Mouse (Mus musculus) frontal cortex, postnatal 36 days (tissue): ENCODE results near the gene Cd59b.

ENCODE experiments used
- DNase-seq, 2 experiments: peaks; one replicate each; pipeline ENCODE4 v3.0.0; 2022; ENCODE audit warnings: low spot score in 2 of 2

Gene Cd59b

GRCm38 (mm10) chr2:104069704-104070185, at the start of gene Cd59b:
TSS of gene Cd59b (plus strand) at chr2:104069849.
- DNase-seq = no peak

DNA sequence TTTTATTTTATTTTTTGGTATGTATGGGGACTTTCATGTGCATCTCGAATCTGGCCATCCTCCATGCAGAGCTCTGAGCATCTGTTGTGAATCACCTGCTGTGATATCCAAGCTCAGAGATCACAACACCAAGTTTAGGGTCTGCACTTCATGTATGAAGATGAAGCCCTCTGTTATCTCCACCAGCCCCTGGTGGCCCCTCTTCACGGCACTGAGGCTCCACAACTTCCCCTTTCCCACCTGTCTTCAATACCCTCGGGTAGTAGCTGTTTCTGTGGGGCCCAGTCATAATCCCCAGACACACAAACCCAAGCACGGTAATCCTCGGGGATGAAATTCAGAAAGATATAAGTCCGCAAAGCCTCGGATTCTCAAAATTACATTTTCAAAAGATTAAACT, 46.6 kb upstream of the Cd59b start:
- DNase-seq = no peak

GRCm38 (mm10) chr2:104024656-104025055, 45.0 kb upstream of the Cd59b start:
- DNase-seq = no peak

- DNase-seq = peak; percentile 78 to 83
Observed at GRCm38 (mm10) chr2:104027458-104028138, 42.1 kb upstream of the Cd59b start, which contains the start of gene Fbxo3. TSS of gene Fbxo3 (plus strand) at chr2:104027721.

DNA sequence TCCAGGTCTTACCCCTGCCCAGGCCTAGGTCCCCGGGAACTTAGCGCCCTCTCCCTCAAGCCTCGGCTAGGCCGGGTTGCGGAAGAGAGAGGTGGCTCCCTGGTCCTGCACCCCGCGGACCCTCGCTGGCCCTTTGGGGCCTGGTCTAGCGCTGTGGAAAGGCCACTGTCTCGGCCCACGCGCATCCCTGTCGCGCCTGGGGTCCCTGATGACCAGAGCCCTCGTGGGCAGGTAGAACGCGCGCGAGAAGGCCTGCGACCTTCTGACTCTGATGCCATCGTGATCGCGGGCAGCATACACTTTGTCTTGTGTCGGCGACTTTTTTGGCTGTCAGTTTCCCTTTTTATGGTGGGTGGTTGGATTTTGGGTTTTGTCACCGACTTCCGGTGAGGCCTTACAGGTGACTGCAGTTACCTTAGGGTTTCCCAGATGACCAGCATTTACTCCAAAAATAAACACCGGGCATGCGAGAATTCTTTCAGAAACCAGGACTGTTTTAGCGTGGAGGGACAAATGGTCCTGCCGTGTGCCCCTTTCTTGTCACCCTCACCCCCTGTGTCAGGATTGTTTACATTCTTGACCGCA, 41.4 kb upstream of the Cd59b start, which contains the start of gene 4931422A03Rik:
Gene 4931422A03Rik, minus strand, starts transcription at position 223 of the 585 bp plus-strand sequence.
- DNase-seq = peak in 1 of 2 experiments; percentile 24

DNA sequence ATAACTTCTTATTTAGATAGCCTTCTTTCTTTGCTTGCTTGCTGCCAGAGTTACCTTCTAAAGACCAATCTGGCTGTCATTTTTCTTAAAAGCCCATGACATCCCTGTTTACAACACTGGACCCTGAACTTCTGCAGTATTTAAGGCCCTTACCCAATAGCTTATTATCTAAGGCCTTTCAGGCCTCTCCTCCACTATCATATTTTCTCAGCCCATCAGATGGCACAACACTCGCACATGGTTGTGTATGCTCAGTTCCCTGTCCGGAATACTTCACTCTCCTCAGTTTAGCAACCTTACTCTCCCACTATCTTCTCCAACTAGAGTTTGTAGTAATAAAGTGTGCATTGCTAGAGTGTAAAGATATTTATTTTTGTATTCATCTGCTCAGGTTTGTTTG, 40.6 kb upstream of the Cd59b start:
- DNase-seq = no peak

GRCm38 (mm10) chr2:104030381-104030780, 39.3 kb upstream of the Cd59b start:
- DNase-seq = no peak

- no peak for DNase-seq
Observed at GRCm38 (mm10) chr2:104032056-104032455, 37.6 kb upstream of the Cd59b start.

GRCm38 (mm10) chr2:104034832-104035472, 34.7 kb upstream of the Cd59b start:
- DNase-seq = peak; percentile 57 to 79

DNA sequence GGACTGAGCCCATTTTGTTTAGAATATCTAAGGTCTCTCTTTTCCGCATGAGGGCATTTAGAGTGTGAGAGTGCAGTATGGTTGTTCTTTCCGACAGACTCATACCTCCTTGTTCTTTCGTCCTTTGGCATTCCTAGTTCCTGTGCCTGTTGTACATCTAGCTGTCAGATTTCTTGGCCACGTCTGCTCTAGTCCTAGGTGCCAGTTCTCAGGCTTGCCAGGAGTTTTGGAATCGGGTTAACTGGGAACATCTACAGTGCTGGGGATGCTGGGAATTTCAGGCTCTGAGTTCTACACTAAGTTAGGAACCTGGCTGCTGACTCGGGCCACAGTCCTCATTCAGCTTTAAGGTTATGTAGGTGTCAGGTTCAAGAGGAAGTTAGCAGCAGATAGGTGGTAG, 34.1 kb upstream of the Cd59b start:
- no peak for DNase-seq

DNA sequence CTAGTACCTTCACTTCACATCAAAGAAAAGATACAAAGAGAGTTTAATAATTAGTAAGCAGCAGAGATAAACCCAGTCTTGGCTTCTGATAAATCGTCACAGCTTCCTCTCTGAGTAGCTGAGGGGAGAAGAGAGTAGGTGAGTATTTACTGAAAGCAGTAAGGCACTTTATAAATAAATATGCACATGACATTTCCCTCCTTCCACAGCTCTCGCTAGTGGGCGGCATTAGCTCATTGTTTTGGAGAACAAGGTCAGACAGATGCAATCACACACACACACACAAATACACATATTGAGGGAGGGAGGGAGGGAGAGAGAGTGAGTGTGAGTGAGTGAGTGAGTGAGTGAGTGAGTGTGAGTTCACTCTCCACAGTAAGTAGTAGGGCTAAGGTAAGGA, 33.3 kb upstream of the Cd59b start:
- no peak for DNase-seq

GRCm38 (mm10) chr2:104038236-104038635, 31.4 kb upstream of the Cd59b start:
- no peak for DNase-seq

DNA sequence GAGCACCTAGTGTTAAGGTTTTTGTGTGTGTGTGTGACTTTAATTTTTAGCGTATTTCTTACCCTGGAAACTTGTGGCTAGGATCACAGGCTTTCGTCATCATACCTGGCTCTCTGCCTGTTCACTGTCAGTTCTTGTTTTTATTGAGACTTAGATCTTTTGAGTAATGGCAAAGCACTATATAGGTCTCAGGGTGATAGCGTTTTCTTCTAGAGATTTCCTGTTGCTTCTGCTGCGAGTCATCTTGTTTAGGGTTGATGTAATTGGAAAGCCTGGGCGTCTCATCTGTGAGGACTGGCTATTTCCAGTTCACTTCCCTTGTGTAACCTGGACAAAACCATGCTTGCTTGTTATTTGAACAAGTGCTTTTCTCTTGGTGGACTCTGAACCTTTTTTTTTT, 28.0 kb upstream of the Cd59b start:
- no peak for DNase-seq

- DNase-seq = no peak
Observed at GRCm38 (mm10) chr2:104042766-104043165, 26.9 kb upstream of the Cd59b start.

DNA sequence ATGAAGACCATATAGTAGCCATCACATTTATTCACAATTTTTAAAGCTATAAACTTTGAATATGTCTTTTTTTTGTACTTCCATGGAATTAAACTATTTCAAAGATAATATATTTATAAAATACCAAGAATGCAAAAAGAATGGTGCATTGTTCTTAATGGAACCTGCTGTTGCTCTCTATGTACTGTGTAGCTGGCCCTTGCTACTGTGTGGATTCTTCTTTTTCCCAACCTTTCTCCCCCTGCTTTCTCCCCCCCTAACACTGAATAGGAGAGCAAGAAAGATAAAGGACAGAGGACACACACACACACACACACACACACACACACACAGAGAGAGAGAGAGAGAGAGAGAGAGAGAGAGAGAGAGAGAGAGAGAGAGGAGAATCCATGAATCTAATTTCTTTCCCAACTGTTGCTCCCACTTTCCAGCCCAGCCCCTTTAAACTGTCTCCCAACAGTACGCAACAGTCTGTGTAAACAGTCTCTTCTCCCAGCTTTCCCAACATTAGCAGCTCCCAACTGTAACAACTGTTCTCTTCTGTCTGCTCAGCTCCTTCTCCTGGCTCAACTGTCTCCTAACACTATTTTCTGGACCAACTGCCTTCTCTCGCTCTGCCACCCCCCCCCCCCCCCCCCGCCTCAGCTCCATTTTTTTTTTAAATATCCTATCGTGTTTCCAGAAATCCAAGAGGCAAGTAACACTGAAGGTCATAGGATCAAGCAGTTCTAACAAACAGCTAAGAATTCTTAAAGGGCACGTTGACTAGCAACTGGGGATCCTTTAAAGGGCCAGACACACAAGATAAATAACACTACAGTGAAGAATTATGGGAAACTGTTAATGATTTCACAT, 25.8 kb upstream of the Cd59b start:
- no peak for DNase-seq

- DNase-seq = no peak
Observed at GRCm38 (mm10) chr2:104044479-104045080, 25.1 kb upstream of the Cd59b start.

- no peak for DNase-seq
Observed at GRCm38 (mm10) chr2:104058381-104058780, 11.3 kb upstream of the Cd59b start.

- DNase-seq = no peak
Observed at GRCm38 (mm10) chr2:104058954-104059353, 10.7 kb upstream of the Cd59b start.

DNA sequence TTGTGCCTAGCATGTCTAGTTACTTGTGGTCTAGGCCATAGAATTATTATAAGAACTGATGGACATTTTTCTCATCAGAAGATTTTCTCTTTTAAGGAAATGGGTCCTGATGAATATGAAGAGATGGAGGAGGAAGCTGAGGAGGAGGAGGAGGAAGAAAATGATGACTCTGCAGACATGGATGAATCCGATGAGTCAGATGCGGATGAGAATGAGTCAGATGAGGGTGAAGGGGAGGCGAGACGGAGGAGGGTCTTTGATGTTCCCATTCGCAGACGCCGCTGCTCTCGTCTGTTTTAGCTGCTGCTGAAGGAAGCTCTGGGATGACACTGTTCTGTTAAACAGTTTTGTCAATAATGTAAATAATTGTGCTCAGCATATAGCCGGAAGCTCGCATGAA, 9.9 kb upstream of the Cd59b start:
- DNase-seq = peak; percentile 17 to 44

- no peak for DNase-seq
Observed at GRCm38 (mm10) chr2:104060996-104061395, 8.7 kb upstream of the Cd59b start.

GRCm38 (mm10) chr2:104062665-104063064, 7.0 kb upstream of the Cd59b start:
- DNase-seq = no peak
